Mouse (Mus musculus) gastrocnemius, postnatal 10 days (tissue): ENCODE data around the gene Olfr1302. TPM values are rescaled to one million over a fixed set of nuclear protein-coding genes. Genes with fewer than 3 reads are reported as not detected.

Experiments used
- DNase-seq: peaks from one replicate; pipeline ENCODE4 v3.0.0; 2021; ENCODE audit warnings: mixed read lengths
- long read RNA-seq, 2 experiments: library from polyadenylated mRNA; stranded (forward); transcript quantifications; one replicate each; pipeline ENCODE4 v2.0.0; 2021
- total RNA-seq, 2 experiments: library from RNA; stranded (reverse); gene quantifications; 2 replicates each; pipeline ENCODE4 v1.2.3; 2021

Gene Olfr1302
- total RNA-seq: not detected
- long read RNA-seq, experiment 1: 0 reads
- long read RNA-seq, experiment 2: 0 reads

GRCm38 (mm10) chr2:111777129-111777528, at the start of gene Olfr1302:
Gene Olfr1302, plus strand, starts transcription at chr2:111777429.
- DNase-seq: no peak

- DNase-seq: no peak
These were observed 26.5 kb upstream of the Olfr1302 start, which contains the start of gene Olfr1301 for GRCm38 (mm10) chr2:111750706-111751105. Gene Olfr1301, plus strand, starts transcription at chr2:111751006.

- no peak for DNase-seq
These were observed 35.7 kb downstream of the Olfr1302 start for GRCm38 (mm10) chr2:111812936-111813335.

- DNase-seq: no peak
These were observed 43.0 kb downstream of the Olfr1302 start, which contains the start of gene Olfr1303 for GRCm38 (mm10) chr2:111820240-111820639. Gene Olfr1303, minus strand, starts transcription at chr2:111820340.

Other genes starting within 250 kb of the Olfr1302 start
- gene Olfr1294, start 237.1 kb upstream of the Olfr1302 start, total RNA-seq: not detected
- not detected for gene Olfr1295, start 207.7 kb upstream of the Olfr1302 start, total RNA-seq
- not detected for gene Olfr1297, start 150.9 kb upstream of the Olfr1302 start, total RNA-seq
- not detected for gene Olfr1298, start 128.2 kb upstream of the Olfr1302 start, total RNA-seq
- gene Olfr1299, start 116.0 kb upstream of the Olfr1302 start, total RNA-seq: not detected
- not detected for gene Olfr1301, start 26.4 kb upstream of the Olfr1302 start, total RNA-seq
- not detected for gene Olfr1303, start 42.9 kb downstream of the Olfr1302 start, total RNA-seq
- not detected for gene Olfr1305, start 99.7 kb downstream of the Olfr1302 start, total RNA-seq
- not detected for gene Olfr1306, start 138.8 kb downstream of the Olfr1302 start, total RNA-seq
- not detected for gene Olfr1307, start 172.0 kb downstream of the Olfr1302 start, total RNA-seq
- gene Olfr1308, start 187.5 kb downstream of the Olfr1302 start, total RNA-seq: not detected
- not detected for gene Olfr1309, start 212.9 kb downstream of the Olfr1302 start, total RNA-seq
- not detected for gene Olfr1310, start 235.3 kb downstream of the Olfr1302 start, total RNA-seq
- not detected for gene Olfr1311, start 247.0 kb downstream of the Olfr1302 start, total RNA-seq